Mouse (Mus musculus) heart, adult 2 months (tissue): ENCODE measurements around the gene Zbtb7a.

Experiments used
- EP300 ChIP-seq: fragments of 200-500 bp; IDR thresholded peaks from 2 replicates; pipeline ENCODE4 v1.6.1; 2011; ENCODE audit warnings: low read depth, low read length, control low read depth; ENCODE audit not compliant: insufficient read depth
- POLR2A ChIP-seq: fragments of 200-500 bp; IDR thresholded peaks from 2 replicates; pipeline ENCODE4 v1.6.1; 2011; ENCODE audit warnings: mild to moderate bottlenecking, low read depth, low read length, control low read depth; ENCODE audit not compliant: insufficient read depth

- TF ChIP-seq EP300 = no peak
- TF ChIP-seq POLR2A = no peak
Observed at GRCm38 (mm10) chr10:81184765-81185164, 49.7 kb downstream of the Zbtb7a start.
